Mouse (Mus musculus) heart, embryonic 16.5 days (tissue): ENCODE measurements around the gene Ptprm. TPM values are rescaled to one million over a fixed set of nuclear protein-coding genes. Genes with fewer than 3 reads are reported as not detected.
A peak's percentile ranks its signal among the peaks of the same experiment; 100 is the strongest.

Source experiments
- ATAC-seq: fragments of 200-750 bp; cut with Nextera tagmentation; replicated peaks from 2 replicates; pipeline ENCODE4 v1.8.0; 2017; ENCODE audit warnings: moderate number of reproducible peaks; ENCODE audit not compliant: insufficient read depth, low FRiP score; ENCODE audit errors: extremely low read depth
- H3K27ac ChIP-seq: fragments of 300-500 bp; sonication (generic); 2 replicates; pipeline ENCODE4 v1.5.1; 2014; ENCODE audit warnings: mild to moderate bottlenecking, low read length, control low read depth, moderate library complexity
- H3K27me3 ChIP-seq: fragments of 300-500 bp; sonication (generic); 2 replicates; pipeline ENCODE4 v1.6.1; 2014; ENCODE audit warnings: low read length, mixed read lengths; ENCODE audit not compliant: control insufficient read depth, insufficient read depth
- H3K36me3 ChIP-seq: fragments of 300-500 bp; sonication (generic); 2 replicates; pipeline ENCODE4 v1.6.1; 2014; ENCODE audit not compliant: control insufficient read depth, insufficient read depth
- H3K4me1 ChIP-seq: fragments of 300-500 bp; sonication (generic); 2 replicates; pipeline ENCODE4 v1.6.1; 2014; ENCODE audit warnings: low read length, mixed read lengths; ENCODE audit not compliant: control insufficient read depth, insufficient read depth
- H3K4me2 ChIP-seq: fragments of 300-500 bp; sonication (generic); 2 replicates; pipeline ENCODE4 v1.6.1; 2014; ENCODE audit warnings: low read depth, mild to moderate bottlenecking, control low read depth, low read length
- H3K4me3 ChIP-seq: fragments of 300-500 bp; sonication (generic); 2 replicates; pipeline ENCODE4 v1.5.1; 2014; ENCODE audit warnings: mild to moderate bottlenecking, control low read depth, low read length
- H3K9ac ChIP-seq: fragments of 300-500 bp; sonication (generic); 2 replicates; pipeline ENCODE4 v1.6.1; 2014; ENCODE audit warnings: low read length, control low read depth
- H3K9me3 ChIP-seq: fragments of 300-500 bp; sonication (generic); replicated peaks from 2 replicates; pipeline ENCODE4 v1.6.1; 2016; ENCODE audit warnings: low read length; ENCODE audit not compliant: control insufficient read depth
- WGBS: fragments of 180-500 bp; shearing (Covaris S2); extraction: QIAGEN DNeasy Blood & Tissue Kit; methylation state at CpG from one replicate; pipeline ENCODE4 v1.1.7; 2014; 5-methylcytosine and 5-hydroxymethylcytosine counted together
- polyA plus RNA-seq: library from polyadenylated mRNA; unstranded; fragments of >200 nt; fragmentation: Nextera tagmentation; extraction: Ambion mirVana; gene quantifications from 2 replicates; pipeline ENCODE4 v1.2.1, GENCODE M21; 2015

The Ptprm gene
- polyA plus RNA-seq, 1 experiment from 2014 or later = 12.8 TPM

DNA sequence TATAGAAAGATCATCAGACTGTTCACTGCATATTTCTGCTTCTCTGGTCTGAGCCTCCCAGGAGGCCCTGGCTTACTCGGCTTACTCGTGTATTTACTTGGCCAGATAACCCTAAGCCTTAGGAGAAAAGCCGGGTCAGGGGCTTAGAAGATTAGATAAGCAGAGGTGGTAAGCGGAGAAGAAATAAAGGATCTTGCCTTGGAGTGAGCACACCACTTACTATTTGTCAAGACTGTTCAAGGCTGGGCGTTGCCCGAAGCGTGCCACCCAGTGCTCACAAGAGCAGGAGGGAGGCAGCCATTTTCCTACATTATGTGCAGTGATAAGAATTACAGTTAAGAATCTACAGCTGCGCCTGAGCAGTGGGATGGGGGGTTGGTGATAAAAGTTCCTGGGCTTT, 646.6 kb downstream of the Ptprm start:
- no peaks in the 10 kb centered on the region for H3K9me3 ChIP-seq
- ATAC-seq = no peak
- H3K27ac ChIP-seq = no peak overlapping the region
- no peaks in the 10 kb centered on the region for H3K36me3 ChIP-seq
- no peaks in the 10 kb centered on the region for H3K27me3 ChIP-seq
- no peak overlapping the region for H3K4me2 ChIP-seq
- no peak overlapping the region for H3K4me3 ChIP-seq
- H3K9ac ChIP-seq = no peak overlapping the region
- 23% methylated on average over 8 of the region's 8 CpGs for WGBS
- no peaks in the 10 kb centered on the region for H3K4me1 ChIP-seq

GRCm38 (mm10) chr17:66701358-66702184, 652.7 kb downstream of the Ptprm start:
- no peaks in the 10 kb centered on the region for H3K36me3 ChIP-seq
- ATAC-seq = no peak
- H3K9ac ChIP-seq = no peak overlapping the region
- no peaks in the 10 kb centered on the region for H3K4me1 ChIP-seq
- H3K27ac ChIP-seq = no peak overlapping the region
- no peak overlapping the region for H3K4me2 ChIP-seq
- no peak overlapping the region for H3K4me3 ChIP-seq
- H3K27me3 ChIP-seq = no peaks in the 10 kb centered on the region
- H3K9me3 ChIP-seq = no peaks in the 10 kb centered on the region
- WGBS = 69% methylated on average over 11 of the region's 11 CpGs

DNA sequence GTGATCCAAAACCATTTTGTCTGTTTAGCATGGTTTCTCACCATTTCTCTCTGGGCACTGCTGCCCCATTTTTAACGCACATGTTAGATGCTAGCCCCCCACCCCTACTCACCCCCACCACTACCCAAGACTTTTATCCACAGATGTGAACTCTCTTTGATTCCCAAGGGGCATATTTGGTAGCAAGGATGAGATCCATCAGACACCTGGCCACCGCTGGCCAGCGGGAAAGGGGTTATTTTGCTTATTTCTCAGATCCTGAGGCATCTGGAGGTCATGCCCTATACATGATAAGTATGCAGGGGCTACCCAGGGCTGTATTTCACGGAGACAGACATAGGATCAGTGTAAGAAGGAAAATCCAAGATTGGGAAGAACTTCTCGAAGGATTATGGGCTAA, 654.4 kb downstream of the Ptprm start:
- no peaks in the 10 kb centered on the region for H3K9me3 ChIP-seq
- H3K4me1 ChIP-seq = no peaks in the 10 kb centered on the region
- no peaks in the 10 kb centered on the region for H3K36me3 ChIP-seq
- WGBS = 68% methylated on average over 5 of the region's 5 CpGs
- H3K27me3 ChIP-seq = no peaks in the 10 kb centered on the region
- no peak overlapping the region for H3K9ac ChIP-seq
- H3K27ac ChIP-seq = no peak overlapping the region
- no peak overlapping the region for H3K4me2 ChIP-seq
- H3K4me3 ChIP-seq = no peak overlapping the region
- no peak for ATAC-seq

DNA sequence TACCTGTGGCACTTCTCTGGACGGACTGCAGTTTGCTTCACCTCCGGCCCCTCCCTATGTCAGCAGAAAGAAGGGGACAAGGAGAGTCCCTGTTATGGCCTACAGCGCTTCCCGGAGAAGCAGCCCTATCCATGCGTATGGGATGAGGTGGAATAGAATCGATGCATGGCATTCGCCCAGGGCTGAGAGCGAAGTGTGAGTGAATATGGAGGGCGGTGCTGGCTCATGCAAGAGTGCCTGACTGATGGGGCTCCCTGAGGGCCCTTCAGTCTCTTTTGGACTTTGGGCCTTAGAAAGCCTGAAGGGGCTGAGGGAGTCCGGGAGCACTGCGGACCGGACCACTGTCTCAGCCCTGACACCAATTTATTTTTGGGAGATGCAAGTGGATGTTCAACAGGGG, 656.6 kb downstream of the Ptprm start:
- no peaks in the 10 kb centered on the region for H3K9me3 ChIP-seq
- no peak overlapping the region for H3K4me3 ChIP-seq
- 82% methylated on average over 12 of the region's 12 CpGs for WGBS
- no peak overlapping the region for H3K4me2 ChIP-seq
- H3K9ac ChIP-seq = no peak overlapping the region
- H3K27me3 ChIP-seq = no peaks in the 10 kb centered on the region
- no peak overlapping the region for H3K27ac ChIP-seq
- H3K4me1 ChIP-seq = peaks cover 12% of the 10 kb centered on the region
- ATAC-seq = no peak
- H3K36me3 ChIP-seq = no peaks in the 10 kb centered on the region

- Histone ChIP-seq H3K27me3 (no peaks in the 10 kb centered on the region), H3K4me1 (peaks cover 12% of the 10 kb centered on the region), H3K36me3 (no peaks in the 10 kb centered on the region), H3K4me2 (no peak overlapping the region), H3K4me3 (no peak overlapping the region), H3K9ac (no peak overlapping the region), H3K27ac (no peak overlapping the region), H3K9me3 (no peaks in the 10 kb centered on the region)
- 69% methylated on average over 10 of the region's 10 CpGs for WGBS
- no peak for ATAC-seq
Observed at GRCm38 (mm10) chr17:66696531-66697172, 657.6 kb downstream of the Ptprm start.

- Histone ChIP-seq H3K36me3 (no peaks in the 10 kb centered on the region), H3K4me3 (no peak overlapping the region), H3K4me1 (peaks cover 12% of the 10 kb centered on the region), H3K27me3 (no peaks in the 10 kb centered on the region), H3K4me2 (no peak overlapping the region), H3K27ac (no peak overlapping the region; the same call in 1 of the 2 replicates), H3K9ac (no peak overlapping the region), H3K9me3 (no peaks in the 10 kb centered on the region)
- ATAC-seq = 0 out of 2 replicates have a peak, but pooled peaks have one; percentile 52
- WGBS = 43% methylated on average over 4 of the region's 4 CpGs
Observed at GRCm38 (mm10) chr17:66694326-66694725, 659.9 kb downstream of the Ptprm start.

- Histone ChIP-seq H3K4me2 (peak overlapping the region; percentile 29; the same call in 1 of the 2 replicates), H3K27me3 (no peaks in the 10 kb centered on the region), H3K36me3 (no peaks in the 10 kb centered on the region), H3K9me3 (no peaks in the 10 kb centered on the region), H3K4me3 (no peak overlapping the region), H3K27ac (no peak overlapping the region; the same call in 1 of the 2 replicates), H3K4me1 (peaks cover 12% of the 10 kb centered on the region), H3K9ac (no peak overlapping the region)
- 57% methylated on average over 21 of the region's 21 CpGs for WGBS
- no peak for ATAC-seq
Observed at GRCm38 (mm10) chr17:66693676-66694304, 660.5 kb downstream of the Ptprm start.

DNA sequence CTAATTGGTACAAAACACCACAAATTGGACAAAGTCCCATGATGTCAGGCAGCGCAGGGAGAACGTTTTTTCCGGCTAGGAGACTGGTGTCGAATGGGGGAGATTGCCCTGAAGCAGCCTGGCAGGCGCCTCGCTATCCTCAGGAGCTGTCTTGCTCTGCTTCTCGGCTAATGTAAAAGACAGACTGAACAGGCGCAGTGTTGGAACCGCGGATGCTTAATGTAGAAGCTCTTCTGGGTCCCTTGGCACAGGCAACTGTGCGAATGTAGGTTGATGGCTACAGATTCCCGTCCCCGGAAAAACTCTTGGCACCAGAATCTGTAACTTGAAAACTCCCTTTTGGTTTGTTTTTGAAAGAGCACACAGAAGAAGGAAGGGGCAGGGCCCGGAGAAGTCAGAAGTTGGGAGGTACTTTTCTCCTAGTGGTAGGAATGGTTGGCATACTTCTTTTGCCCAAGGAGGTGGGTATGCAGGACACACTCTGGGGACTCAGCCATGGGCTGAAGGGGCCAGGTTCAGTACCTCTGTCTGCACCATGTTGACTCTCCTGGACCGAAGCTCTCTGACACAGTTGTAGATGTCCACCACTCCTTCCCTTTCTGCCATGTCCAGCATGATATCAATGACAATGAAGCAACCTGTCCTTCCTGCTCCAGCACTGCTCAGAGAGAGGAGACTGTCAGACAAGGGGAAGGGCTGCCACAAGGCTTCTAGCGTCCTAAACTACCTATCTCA, 661.1 kb downstream of the Ptprm start:
- H3K9me3 ChIP-seq = no peaks in the 10 kb centered on the region
- peaks cover 12% of the 10 kb centered on the region for H3K4me1 ChIP-seq
- H3K36me3 ChIP-seq = no peaks in the 10 kb centered on the region
- H3K9ac ChIP-seq = no peak overlapping the region
- H3K27ac ChIP-seq = peak overlapping the region; percentile 31; the same call in 1 of the 2 replicates
- no peaks in the 10 kb centered on the region for H3K27me3 ChIP-seq
- peak overlapping the region; percentile 29; the same call in 1 of the 2 replicates for H3K4me2 ChIP-seq
- no peak overlapping the region for H3K4me3 ChIP-seq
- no peak for ATAC-seq
- 82% methylated on average over 16 of the region's 16 CpGs for WGBS
